Mouse (Mus musculus): ENCODE results near the gene Meioc. TPM values are rescaled to one million over a fixed set of nuclear protein-coding genes. Genes with fewer than 3 reads are reported as not detected.

The Meioc gene
- polyA plus RNA-seq (2016; fragmentation: Nextera tagmentation; extraction: Ambion mirVana): 0.65 and 1.3 TPM in 2 replicates

DNA sequence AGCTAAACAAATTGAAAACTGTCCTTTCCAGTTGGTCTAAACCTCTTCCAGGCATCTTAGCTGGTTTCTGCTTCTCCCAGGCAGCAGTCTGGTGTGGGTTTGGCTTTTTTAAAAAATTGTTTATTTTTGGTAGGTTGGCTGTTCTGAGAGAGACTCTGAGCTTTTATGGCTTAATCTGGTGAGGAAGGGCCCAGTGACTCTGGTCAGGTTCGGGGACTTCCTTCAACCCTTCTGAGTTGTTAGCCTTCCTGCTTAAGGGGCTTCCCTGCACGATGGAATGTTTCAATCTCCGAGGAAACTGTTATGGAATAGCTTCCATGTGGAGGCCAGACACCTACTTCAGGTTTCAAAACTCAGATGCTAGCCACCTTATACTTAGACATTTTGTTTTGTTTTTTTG, at the start of gene Meioc:
TSS of gene Meioc (plus strand) at position 301 of the 400 bp plus-strand sequence.
- H3K4me2 ChIP-seq (replicated peaks): no peak within 1 kb of the TSS
- H3K27ac ChIP-seq: no peak within 1 kb of the TSS
- H3K9ac ChIP-seq: no peak within 1 kb of the TSS
- WGBS: 65% methylated on average over 3 of the region's 3 CpGs
- H3K36me3 ChIP-seq: no peaks in the 10 kb centered on the region
- H3K4me3 ChIP-seq: no peak within 1 kb of the TSS
- peaks cover 26% of the 10 kb centered on the region for H3K27me3 ChIP-seq
- peaks cover 14% of the 10 kb centered on the region for H3K9me3 ChIP-seq
- H3K4me1 ChIP-seq: no peaks in the 10 kb centered on the region
- ATAC-seq (ENCODE audit: insufficient number of reproducible peaks, insufficient read depth, low FRiP score, low TSS enrichment): no peak

DNA sequence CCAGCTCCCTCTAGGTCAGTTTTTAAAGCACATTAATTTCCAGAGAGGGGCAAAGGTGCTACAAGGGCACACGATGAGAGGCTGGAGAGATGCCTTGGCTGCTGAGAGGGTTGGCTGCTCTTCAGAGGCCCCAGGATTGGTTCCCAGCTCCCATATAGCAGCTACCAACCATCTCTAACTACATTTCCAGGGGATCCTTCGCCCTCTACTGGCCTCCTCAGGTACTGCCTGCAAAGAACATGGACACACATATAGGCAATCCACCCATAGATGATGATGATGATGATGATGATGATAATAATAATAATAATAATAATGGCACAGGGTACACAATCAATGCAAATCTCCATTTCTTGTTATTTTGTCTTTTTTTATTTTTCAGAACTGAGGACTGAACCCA, 44.1 kb upstream of the Meioc start:
- no peaks in the 10 kb centered on the region for H3K36me3 ChIP-seq
- H3K9ac ChIP-seq: no peak overlapping the region
- no peak overlapping the region for H3K27ac ChIP-seq
- H3K4me2 ChIP-seq (replicated peaks): no peak overlapping the region
- peaks cover 4% of the 10 kb centered on the region; the same call in 1 of the 2 replicates for H3K9me3 ChIP-seq
- no peak for ATAC-seq (ENCODE audit: insufficient number of reproducible peaks, insufficient read depth, low FRiP score, low TSS enrichment)
- H3K4me3 ChIP-seq: no peak overlapping the region
- 63% methylated on average over 2 of the region's 2 CpGs for WGBS
- H3K4me1 ChIP-seq: peaks cover 14% of the 10 kb centered on the region
- H3K27me3 ChIP-seq: no peaks in the 10 kb centered on the region

DNA sequence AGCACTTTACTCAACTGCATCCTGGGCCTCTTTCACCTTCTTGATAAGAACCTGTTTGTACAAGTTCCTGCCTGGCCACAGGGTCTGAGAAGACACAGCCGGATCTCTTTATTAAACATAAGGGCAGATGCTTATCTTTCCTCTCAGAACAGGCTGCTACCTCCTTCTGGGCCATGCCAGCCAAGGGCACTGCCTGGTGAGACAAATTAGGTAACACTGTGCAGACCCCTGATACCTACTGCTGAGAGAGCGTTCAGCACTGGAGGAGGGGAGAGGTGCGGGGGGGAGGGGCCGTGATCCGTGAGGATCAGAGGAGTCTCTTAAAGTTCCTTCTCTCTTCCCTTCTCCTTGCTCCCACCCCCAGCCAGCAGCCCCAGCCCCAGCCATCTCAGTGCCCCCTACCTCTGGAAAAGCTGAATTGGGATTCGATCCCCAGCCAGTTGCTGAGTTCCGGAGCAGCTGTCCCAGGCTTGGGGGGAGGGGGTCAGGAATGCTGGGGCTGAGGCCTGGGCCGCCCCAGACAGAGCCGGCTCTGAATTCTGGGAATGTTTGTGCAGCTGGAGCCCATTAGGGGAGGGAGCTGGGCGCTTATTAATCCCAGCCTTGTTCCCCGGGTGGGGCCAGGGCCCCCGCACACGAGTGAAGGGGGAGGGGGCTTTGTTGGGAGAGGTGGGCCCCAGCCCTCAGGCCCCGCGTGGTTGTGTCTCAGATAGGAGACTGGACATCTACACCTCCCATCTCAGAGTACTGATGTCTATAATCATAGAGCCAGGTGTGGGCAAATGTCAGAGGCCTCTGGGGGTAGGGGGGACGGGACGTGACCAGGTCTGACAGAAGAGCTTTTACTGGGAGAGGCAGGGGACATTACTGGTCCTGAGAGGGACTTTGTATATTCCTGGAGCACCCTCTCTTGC, 39.4 kb upstream of the Meioc start:
- Histone ChIP-seq H3K9ac (no peak overlapping the region), H3K4me2 (replicated peaks) (peak overlapping the region; percentile 36), H3K9me3 (peaks cover 4% of the 10 kb centered on the region; the same call in 1 of the 2 replicates), H3K4me3 (peak overlapping the region; percentile 13; the same call in 1 of the 2 replicates), H3K36me3 (no peaks in the 10 kb centered on the region), H3K4me1 (peaks cover 48% of the 10 kb centered on the region), H3K27ac (peak overlapping the region; percentile 96), H3K27me3 (no peaks in the 10 kb centered on the region)
- 3% methylated on average over 17 of the region's 17 CpGs for WGBS
- peak; percentile 95 for ATAC-seq (ENCODE audit: insufficient number of reproducible peaks, insufficient read depth, low FRiP score, low TSS enrichment)

DNA sequence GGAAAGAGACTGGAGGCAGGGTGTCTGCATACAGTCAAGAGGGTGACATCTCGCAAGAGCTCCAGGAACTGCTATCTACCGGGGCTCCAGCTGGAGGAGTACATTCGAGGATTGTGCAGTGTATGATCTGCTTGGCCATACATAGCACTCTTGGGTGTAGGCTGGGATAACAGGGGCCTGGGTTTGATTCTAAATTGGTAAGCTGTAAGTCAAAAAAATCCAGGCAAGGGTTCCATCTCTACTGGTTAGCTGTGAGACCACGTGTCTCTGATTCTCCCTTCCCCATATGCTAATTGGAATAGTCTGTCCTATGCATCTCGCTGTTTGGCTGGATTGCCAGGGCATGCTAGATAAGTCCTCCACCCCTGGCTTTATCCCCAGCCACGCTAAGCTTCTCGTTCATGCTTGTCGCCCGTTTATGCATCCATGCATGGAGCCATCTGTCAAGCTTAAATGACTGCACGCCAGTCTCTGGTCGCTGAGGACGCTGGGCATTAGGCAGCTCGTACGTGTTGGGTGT, 38.6 kb upstream of the Meioc start:
- Histone ChIP-seq H3K9ac (no peak overlapping the region), H3K27me3 (no peaks in the 10 kb centered on the region), H3K4me3 (0 out of 2 replicates have a peak overlapping the region, but pooled peaks have one; percentile 10), H3K9me3 (no peaks in the 10 kb centered on the region), H3K27ac (peak overlapping the region; percentile 96), H3K4me1 (peaks cover 56% of the 10 kb centered on the region), H3K4me2 (replicated peaks) (peak overlapping the region; percentile 36), H3K36me3 (no peaks in the 10 kb centered on the region)
- 15% methylated on average over 14 of the region's 14 CpGs for WGBS
- peak; percentile 37; the same call in 1 of the 2 replicates for ATAC-seq (ENCODE audit: insufficient number of reproducible peaks, insufficient read depth, low FRiP score, low TSS enrichment)

DNA sequence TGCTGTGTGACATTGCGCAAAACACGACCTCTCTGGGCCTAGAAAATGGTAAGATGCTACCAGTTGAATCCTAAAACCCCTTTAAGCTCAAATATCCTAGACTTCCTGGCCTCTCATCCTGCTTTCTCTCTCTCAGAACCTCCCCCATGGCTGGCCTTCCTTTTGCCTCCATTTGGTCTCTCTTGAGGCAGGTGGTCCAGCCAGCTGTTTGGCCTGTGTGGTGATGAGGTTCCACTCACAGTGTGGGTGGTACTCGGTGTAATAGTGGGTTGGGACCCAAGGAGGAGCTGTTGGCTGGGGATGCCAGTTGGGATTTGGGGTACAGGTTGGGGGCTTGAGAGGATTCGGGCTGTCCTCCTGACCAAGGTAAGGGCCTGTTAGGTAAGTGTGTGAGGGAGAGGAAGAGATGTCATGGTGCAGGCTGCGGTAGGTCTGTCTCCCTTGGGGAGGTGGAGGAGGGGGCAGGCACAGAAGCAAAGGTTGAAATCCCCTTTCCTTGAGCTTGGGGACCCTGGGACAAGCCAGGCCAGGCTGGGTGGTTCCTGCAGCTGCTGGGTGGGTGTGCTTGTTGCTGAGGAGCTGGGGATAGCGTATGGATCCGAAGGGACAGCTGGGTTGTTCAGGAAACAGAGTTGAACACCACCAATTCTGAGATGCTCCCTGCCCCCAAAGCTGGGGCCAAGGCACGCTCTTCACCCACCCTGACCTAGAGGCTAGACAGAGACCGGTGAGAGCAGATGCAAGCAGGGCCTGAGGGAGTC, 36.2 kb upstream of the Meioc start:
- ATAC-seq (ENCODE audit: insufficient number of reproducible peaks, insufficient read depth, low FRiP score, low TSS enrichment): no peak
- Histone ChIP-seq H3K9ac (no peak overlapping the region), H3K4me2 (replicated peaks) (no peak overlapping the region), H3K9me3 (no peaks in the 10 kb centered on the region), H3K4me3 (no peak overlapping the region), H3K4me1 (peaks cover 79% of the 10 kb centered on the region), H3K36me3 (no peaks in the 10 kb centered on the region), H3K27me3 (no peaks in the 10 kb centered on the region), H3K27ac (peak overlapping the region; percentile 64)
- 74% methylated on average over 9 of the region's 9 CpGs for WGBS

DNA sequence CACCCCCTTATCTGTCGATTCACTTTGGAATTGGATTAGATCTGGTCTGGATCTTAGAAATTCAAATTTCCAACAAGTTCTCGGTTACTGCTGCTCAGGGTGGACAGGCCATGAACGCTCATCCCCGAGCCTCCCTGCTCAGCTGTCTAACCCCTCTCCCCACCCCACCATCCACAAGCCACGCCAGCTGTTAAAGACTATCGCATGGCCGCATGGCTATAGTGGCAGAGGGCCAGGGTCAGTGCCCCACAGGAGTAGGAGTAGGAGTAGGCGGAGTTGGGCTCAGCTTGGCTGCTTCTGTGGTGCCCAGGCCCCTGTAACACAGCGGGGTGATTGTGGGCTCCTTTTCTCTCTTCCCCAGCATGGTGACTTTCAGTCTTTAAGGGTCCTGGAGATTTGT, 35.0 kb upstream of the Meioc start:
- Histone ChIP-seq H3K4me3 (no peak overlapping the region), H3K36me3 (no peaks in the 10 kb centered on the region), H3K9ac (no peak overlapping the region), H3K27me3 (no peaks in the 10 kb centered on the region), H3K4me2 (replicated peaks) (no peak overlapping the region), H3K9me3 (no peaks in the 10 kb centered on the region), H3K27ac (no peak overlapping the region), H3K4me1 (peaks cover 87% of the 10 kb centered on the region)
- ATAC-seq (ENCODE audit: insufficient number of reproducible peaks, insufficient read depth, low FRiP score, low TSS enrichment): no peak
- WGBS: 54% methylated on average over 9 of the region's 9 CpGs

DNA sequence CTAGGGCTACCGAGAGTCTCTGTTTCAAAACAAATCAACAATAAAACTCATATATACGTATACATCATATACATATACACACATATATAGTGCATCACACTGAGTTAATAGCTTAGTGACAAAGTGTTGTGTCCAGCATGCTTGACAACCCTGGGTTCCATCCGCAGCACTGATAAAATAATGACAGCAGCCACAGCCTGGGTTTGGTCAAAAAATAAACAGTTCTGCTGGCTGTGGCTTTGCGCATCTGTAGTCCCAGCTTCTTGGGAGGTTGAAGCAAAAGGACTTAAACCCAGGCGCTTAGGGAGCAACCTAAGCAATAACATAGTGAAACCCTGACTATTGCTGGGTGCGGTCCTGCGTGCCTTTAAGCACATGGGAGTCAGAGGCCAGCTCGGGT, 34.1 kb upstream of the Meioc start:
- Histone ChIP-seq H3K4me2 (replicated peaks) (no peak overlapping the region), H3K4me1 (peaks cover 82% of the 10 kb centered on the region), H3K9ac (no peak overlapping the region), H3K27ac (no peak overlapping the region), H3K4me3 (no peak overlapping the region), H3K36me3 (no peaks in the 10 kb centered on the region), H3K27me3 (no peaks in the 10 kb centered on the region), H3K9me3 (no peaks in the 10 kb centered on the region)
- 51% methylated on average over 8 of the region's 8 CpGs for WGBS
- no peak for ATAC-seq (ENCODE audit: insufficient number of reproducible peaks, insufficient read depth, low FRiP score, low TSS enrichment)

DNA sequence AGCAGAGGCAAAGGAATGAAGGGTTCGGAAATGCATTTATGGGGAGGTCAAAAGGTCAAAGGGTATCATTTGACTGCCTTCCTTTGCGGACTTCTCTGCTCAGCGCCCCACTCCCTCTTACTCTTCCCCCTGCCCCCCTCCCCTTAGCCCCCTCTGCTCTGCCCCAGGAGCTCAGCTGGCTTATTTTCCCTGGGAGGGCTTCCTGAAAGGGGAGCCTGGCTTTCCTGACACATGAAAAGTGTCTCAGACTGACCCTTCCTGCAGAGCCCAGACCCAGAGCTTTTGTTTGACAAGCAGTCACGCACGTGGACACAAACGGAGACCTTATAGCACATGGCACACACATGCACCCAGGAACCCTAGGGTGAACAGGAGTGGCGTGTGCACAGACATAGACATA, 32.8 kb upstream of the Meioc start:
- H3K27ac ChIP-seq: peak overlapping the region; percentile 88
- 5% methylated on average over 7 of the region's 7 CpGs for WGBS
- H3K36me3 ChIP-seq: no peaks in the 10 kb centered on the region
- no peaks in the 10 kb centered on the region for H3K27me3 ChIP-seq
- H3K4me2 ChIP-seq (replicated peaks): peak overlapping the region; percentile 17; the same call in 1 of the 2 replicates
- H3K4me1 ChIP-seq: peaks cover 68% of the 10 kb centered on the region
- no peak overlapping the region for H3K9ac ChIP-seq
- no peaks in the 10 kb centered on the region for H3K9me3 ChIP-seq
- no peak overlapping the region for H3K4me3 ChIP-seq
- no peak for ATAC-seq (ENCODE audit: insufficient number of reproducible peaks, insufficient read depth, low FRiP score, low TSS enrichment)

DNA sequence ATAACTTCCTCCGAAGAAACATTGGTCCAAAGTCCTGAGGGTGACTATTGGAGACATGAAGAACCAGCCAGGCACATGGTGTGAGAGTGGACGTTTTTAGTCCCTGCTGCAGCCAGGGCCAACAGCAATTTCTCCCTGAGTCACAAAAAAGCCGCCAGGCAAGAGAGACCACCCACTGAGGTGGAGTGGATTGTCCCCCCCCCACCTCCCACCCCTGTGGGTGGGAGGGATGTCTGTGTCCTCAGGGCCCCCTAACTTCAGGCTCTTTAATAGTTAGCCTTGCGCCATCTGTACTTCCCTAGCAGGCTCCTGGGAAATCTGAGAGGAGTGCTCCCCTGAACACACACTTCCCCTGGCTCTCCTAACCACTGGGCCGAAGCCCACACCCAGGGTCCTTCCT, 32.3 kb upstream of the Meioc start:
- Histone ChIP-seq H3K9ac (no peak overlapping the region), H3K4me2 (replicated peaks) (peak overlapping the region; percentile 17), H3K36me3 (no peaks in the 10 kb centered on the region), H3K9me3 (no peaks in the 10 kb centered on the region), H3K4me1 (peaks cover 68% of the 10 kb centered on the region), H3K27me3 (no peaks in the 10 kb centered on the region), H3K4me3 (no peak overlapping the region), H3K27ac (peak overlapping the region; percentile 88)
- WGBS: 13% methylated on average over 5 of the region's 5 CpGs
- ATAC-seq (ENCODE audit: insufficient number of reproducible peaks, insufficient read depth, low FRiP score, low TSS enrichment): no peak

DNA sequence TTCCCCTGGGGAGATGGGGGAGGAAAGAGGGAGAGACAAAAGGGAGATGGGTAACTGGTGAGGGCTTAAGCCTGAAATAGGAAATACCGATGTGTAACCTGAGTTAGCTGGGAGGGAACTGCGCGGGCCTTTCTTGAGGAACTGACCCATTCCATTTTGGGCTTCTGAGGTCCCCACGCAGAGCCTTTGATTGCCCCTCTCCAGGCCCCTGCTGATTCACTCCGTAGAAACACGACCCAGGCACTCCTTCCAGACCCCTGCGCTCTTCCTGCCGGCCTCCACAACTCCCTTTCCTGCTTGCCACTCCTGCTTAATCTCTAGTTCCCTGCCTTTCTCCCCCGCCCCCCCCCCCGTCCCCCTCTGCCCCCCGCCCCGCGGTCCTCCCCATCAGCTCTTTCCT, 30.8 kb upstream of the Meioc start:
- Histone ChIP-seq H3K4me1 (peaks cover 64% of the 10 kb centered on the region), H3K9me3 (no peaks in the 10 kb centered on the region), H3K4me3 (0 out of 2 replicates have a peak overlapping the region, but pooled peaks have one; percentile 11), H3K27ac (peak overlapping the region; percentile 88), H3K36me3 (no peaks in the 10 kb centered on the region), H3K27me3 (no peaks in the 10 kb centered on the region), H3K4me2 (replicated peaks) (peak overlapping the region; percentile 38), H3K9ac (no peak overlapping the region)
- WGBS: under 1% methylated on average over 11 of the region's 13 CpGs
- no peak; the same call in 1 of the 2 replicates for ATAC-seq (ENCODE audit: insufficient number of reproducible peaks, insufficient read depth, low FRiP score, low TSS enrichment)

DNA sequence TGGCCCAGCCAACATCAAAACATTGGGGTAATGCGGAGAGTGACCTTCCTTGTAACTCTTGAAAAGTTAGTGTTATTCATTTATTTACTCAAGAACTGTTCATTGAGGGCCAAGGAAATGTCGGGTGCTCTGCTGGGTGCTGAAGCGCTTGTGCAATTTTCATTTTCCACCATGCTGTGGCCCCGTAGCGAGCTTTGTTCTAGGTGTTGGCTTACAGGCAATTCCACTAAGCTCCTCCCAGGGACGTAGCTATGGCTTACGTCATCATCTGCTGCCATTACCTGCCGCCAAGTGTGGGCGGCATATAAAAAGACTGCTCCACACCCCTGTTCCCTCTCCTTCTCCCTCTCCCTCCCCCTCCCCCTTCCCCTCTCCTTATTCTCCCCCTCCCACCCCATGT, 30.1 kb upstream of the Meioc start:
- Histone ChIP-seq H3K27ac (peak overlapping the region; percentile 88), H3K9ac (no peak overlapping the region), H3K27me3 (no peaks in the 10 kb centered on the region), H3K9me3 (no peaks in the 10 kb centered on the region), H3K4me2 (replicated peaks) (peak overlapping the region; percentile 38), H3K36me3 (no peaks in the 10 kb centered on the region), H3K4me3 (peak overlapping the region; percentile 11; the same call in 1 of the 2 replicates), H3K4me1 (peaks cover 68% of the 10 kb centered on the region)
- WGBS: 11% methylated on average over 9 of the region's 9 CpGs
- no peak for ATAC-seq (ENCODE audit: insufficient number of reproducible peaks, insufficient read depth, low FRiP score, low TSS enrichment)

Measured in embryonic facial prominence, embryonic 12.5 days (tissue).